Mouse (Mus musculus) frontal cortex, postnatal 14 days (tissue): Measurements from ENCODE around the gene Slc22a1.

ENCODE experiments used
- DNase-seq, 2 experiments: peaks; one replicate each; pipeline ENCODE4 v3.0.0; 2022; ENCODE audit warnings: low spot score in 2 of 2

Gene Slc22a1

DNA sequence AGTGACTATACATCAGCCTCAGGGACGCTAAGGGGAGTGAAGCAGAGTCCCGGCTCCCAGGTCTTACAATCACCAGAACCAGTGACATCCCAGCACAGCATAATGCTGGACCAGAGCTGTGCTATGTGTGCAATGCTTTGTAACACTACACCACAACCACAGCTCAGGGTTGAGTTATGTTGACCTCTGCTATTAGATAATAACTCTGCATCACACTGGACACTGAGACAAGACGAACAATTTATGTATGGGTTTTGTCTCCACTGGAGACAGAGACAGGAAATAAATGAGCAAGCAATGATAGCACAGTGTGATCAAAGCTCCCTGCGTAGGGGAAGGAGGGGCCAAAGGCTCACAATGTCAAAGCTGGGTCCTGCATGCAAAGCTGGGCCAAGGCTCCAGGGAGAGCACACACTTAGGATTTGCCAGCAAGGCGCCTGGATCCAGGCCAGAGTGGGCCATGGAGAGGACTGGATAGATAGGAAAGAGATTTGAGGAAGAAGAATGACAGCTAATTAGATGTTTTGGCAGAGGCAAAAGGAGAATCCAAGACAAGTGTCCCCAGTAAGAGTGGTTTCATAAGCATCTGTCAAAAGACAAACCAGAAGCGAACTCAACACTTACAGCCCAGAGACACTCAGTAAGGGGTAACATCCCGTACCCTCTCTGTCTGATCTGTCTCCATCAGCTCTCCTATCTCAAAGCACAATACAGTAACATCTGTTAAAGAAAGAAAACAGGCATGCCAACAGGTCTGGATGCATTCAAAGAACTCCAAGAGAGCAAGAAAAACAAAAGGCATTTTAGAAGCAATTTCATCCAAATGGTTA, 43.6 kb downstream of the Slc22a1 start:
- no peak for DNase-seq

DNA sequence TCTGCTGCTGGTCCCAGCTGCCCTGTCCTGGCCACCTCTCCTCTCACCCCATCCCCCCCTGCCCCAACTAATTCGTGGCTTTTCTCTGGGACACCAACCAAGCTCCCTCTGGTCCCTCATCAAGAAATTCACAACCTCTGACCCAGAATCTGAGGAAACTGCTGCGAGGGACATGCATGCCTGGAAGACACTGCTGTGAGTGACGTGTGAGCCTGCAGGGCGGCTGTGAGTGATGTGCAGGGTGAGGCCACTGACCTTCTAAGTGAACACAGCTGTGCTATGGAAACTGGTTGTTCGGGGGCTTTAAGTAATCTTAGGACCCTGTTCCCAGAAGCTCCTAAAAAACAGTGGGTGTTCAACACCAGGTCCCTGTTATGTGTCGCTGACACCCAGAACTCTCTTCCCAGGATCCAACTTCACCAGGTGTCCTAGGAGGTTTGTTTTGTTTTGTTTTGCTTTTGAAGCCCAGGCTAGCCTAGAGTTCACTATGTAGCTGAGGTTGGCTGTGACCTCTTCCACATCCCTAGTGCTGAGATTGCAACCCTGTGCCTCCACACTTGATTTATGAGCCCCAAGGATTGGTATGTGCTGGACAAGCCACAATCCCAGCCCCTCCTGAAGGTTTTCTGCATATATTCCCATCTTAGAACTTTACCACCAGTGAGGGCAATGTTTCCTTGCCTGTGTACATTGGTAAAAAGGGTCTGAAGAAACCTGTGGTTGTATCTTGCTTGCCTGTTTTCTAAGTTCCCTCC, 44.5 kb downstream of the Slc22a1 start:
- no peak for DNase-seq

DNA sequence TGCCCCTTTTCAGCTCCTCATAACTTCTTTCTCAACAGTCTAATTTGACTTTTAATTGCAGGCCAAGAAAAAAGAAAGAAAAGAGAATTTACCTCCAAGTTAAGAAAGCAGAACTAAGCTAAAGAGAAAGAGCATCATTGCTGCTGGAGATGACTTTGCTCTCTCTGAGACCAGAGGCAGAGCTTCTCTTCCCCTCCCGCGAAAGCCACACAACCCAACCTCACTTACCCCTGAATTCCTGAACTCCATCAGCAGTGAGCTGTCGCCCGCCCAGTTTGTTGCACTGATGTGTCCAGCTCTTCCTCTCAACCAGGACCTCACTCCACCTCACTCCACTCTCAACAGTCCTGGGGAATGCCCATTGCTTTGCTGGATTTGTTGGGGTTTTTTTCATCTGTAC, 47.6 kb downstream of the Slc22a1 start:
- no peak for DNase-seq

DNA sequence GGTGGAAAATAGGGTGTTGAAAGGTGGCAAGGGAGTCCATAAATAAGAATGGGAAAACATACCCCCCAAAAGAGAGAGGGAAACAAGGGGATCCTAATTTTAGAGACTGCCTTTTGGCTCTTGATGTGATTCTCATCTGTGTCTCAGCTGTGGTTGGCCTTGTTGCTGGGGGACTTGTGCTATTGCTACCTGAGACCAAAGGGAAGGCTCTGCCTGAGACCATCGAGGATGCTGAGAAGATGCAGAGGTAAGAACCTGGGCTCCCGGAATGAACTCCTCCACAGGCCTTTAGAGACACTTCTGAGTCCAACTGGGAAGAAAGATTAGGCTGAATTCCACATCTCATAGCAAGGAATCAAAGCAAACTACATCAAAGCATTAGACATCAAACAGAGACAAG, 56.0 kb downstream of the Slc22a1 start:
- no peak for DNase-seq

DNA sequence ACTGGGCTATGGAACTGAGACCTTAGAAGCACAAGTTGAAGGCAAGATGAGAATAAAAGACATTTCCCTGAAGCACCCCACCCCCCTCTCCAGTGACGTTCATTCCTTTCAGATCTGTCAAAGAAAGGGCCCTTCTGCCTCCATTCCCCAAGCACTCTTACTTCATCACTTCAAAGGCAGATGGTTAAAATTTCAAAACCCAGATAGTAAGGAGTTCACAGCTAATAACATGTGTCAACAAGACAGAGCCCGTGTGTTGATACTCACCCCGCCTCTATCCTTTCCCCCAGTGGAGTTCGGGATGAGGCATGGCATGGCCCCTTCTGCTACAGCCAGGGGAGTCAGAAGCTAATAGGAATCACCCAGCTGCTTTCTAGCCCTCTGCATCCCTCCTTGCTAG, 60.2 kb downstream of the Slc22a1 start:
- DNase-seq = no peak

DNA sequence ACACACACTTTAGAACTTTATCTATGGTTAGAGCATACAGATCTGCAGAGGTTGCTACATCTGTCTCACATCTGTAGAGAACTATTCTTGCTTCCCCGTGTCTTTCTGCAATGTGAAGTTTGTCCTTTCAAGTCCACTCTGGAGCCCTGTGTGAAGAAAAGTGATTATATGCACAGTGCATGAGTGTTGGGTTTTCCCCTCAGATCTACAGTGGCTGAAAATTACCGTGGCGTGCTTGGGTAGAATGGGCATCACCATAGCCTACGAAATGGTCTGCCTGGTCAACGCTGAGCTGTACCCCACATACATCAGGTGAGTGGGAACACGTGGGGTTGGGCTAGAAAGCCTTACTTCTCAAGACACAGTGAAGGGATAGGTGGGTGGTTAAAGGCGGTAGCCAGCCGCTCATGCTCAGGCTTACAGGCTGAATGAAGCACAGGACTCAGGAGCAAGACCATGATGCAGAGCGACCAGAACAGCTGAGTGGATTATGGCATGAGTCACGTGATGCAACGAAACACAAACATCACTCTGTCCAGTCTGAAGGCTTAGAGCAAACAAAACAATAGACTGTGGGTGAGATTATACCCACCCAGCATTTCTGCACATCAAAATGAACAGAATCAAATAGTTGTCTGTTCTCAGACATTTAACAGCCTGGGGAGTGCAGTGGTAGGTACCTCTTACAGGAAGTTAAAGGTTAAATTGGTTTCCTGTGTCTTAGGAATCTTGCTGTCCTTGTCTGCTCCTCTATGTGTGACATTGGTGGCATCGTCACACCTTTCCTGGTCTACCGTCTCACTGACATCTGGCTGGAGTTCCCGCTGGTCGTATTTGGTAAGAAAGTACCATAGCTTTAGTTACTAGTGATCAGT, 60.9 kb downstream of the Slc22a1 start:
- no peak for DNase-seq

DNA sequence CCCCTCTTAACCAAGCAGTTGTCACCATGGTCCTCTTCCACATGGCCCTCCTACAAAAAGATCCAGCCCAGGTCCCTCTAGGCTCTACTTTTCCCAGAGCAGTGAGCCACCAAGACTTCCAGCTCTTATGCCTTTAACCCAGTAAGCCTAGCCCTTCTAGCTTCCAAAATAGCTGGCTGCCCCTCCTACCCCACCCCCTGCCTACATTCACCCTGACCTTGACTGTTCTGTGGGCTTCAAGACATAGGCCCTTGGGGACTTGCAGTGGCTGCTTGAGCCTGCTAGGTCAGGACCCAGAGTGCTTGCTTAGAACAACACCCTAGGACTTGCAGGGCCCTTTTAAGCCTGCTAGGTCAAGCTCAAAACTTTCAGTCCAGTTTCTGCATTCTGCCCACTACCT, 68.4 kb downstream of the Slc22a1 start:
- DNase-seq = no peak

DNA sequence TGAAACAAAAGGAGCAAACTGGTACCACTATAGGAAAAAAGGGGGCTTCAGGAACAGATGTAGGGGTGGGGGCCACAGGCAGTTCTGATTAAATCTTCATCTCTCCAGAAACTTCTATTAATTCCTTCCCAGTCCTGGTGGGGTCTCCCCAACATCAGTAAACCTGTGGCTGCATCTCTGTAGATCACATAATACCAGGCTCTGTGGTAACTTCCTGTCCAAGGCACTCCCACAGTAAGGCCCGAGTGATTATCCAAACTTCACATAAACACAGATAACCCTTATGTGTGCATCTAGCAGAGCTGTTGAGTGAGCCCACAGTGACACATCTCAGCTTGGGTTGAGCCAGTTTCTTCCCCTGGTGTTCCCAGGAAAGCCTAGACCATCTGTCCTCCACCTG, 69.0 kb downstream of the Slc22a1 start:
- DNase-seq = no peak
